8 mouse cellular contexts compared by ENCODE assay signal in the genomic region with DNA sequence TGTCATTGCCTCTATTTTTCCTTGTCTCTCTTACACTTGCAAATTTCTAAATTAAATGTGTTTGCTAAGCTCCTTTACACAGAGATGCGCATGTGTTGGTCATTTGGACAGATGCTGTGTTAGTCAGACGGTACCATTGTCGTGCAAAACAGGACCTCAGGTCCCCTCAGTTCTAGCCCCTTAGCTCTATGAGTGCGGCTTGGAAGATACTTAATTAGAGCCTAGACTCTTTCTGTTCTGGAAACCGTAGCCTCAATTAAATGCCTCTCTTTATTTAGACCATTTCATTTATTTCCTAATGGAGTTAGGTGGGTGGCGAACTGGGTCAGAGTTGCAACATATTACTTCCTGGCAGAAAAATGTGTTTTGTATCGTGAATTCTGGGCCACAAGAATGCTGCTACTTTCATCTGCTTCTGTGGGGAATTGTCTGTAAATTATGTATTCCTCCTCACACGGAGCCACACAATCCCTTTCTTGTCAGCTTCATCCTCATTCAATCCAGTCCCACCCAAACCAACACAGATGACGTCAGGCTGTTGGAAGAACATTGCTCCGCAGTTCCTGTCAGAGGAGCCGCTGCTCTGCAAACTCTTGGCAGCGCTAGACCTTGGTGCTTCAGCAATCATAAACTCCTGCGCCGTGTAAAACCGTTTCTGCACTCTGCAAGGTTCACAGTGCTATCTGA.
A peak's percentile ranks its signal among the peaks of the same experiment; 100 is the strongest.
DNase-seq lines count a peak whose midpoint lies in the region; ATAC-seq lines count a peak whose summit lies in the region.

No protein-coding gene starts in this region.

- DNase-seq in adrenal gland, postnatal 25 days, result peak; percentile 3
- DNase-seq in cerebellum, adult 9-11 months, result peak; percentile 87
- DNase-seq in frontal cortex, postnatal 10 days (ENCODE audit: low spot score in 2 of 2), result peak; percentile 53 to 59
- peak; percentile 54 for DNase-seq in hindbrain, embryonic 11.5 days (ENCODE audit: low spot score)
- DNase-seq in left cerebral cortex, adult 18-20 months (ENCODE audit: low spot score in 2 of 2), result peak; percentile 65 to 73
- DNase-seq in midbrain, embryonic 14.5 days, result peak; percentile 88
- peak; percentile 72 for DNase-seq in telencephalon, adult 2 months (ENCODE audit: low read depth, low spot score)

- 0 out of 2 replicates have a peak overlapping the region, but pooled peaks have one; percentile 0 for H3K4me2 ChIP-seq in hindbrain, embryonic 11.5 days (replicated peaks; ENCODE audit: low read depth, low read length)
- peak overlapping the region; percentile 48 for H3K4me2 ChIP-seq in midbrain, embryonic 14.5 days (ENCODE audit: low read length)

- H3K4me3 ChIP-seq in hindbrain, embryonic 11.5 days (ENCODE audit: low read depth, low read length), result no peak overlapping the region
- peak overlapping the region; percentile 8; the same call in 1 of the 2 replicates for H3K4me3 ChIP-seq in midbrain, embryonic 14.5 days (replicated peaks; ENCODE audit: low read depth, low read length)

- no peaks in the 10 kb centered on the region for H3K27me3 ChIP-seq in hindbrain, embryonic 11.5 days (ENCODE audit: control insufficient read depth, insufficient read depth, low read length)
- no peaks in the 10 kb centered on the region for H3K27me3 ChIP-seq in midbrain, embryonic 14.5 days (ENCODE audit: control insufficient read depth, insufficient read depth, low read length)

- no peaks in the 10 kb centered on the region for H3K9me3 ChIP-seq in hindbrain, embryonic 11.5 days (ENCODE audit: control insufficient read depth, low read length)
- H3K9me3 ChIP-seq in midbrain, embryonic 14.5 days (ENCODE audit: control insufficient read depth, low read length), result no peaks in the 10 kb centered on the region

- H3K9ac ChIP-seq in hindbrain, embryonic 11.5 days (ENCODE audit: low read depth, low read length), result no peak overlapping the region
- peak overlapping the region; percentile 26; the same call in 1 of the 2 replicates for H3K9ac ChIP-seq in midbrain, embryonic 14.5 days (replicated peaks; ENCODE audit: low read length)

- H3K27ac ChIP-seq in hindbrain, embryonic 11.5 days (ENCODE audit: low read depth, low read length), result peak overlapping the region; percentile 11; the same call in 1 of the 2 replicates
- peak overlapping the region; percentile 86 for H3K27ac ChIP-seq in midbrain, embryonic 14.5 days (replicated peaks; ENCODE audit: low read depth, low read length)

- H3K4me1 ChIP-seq in hindbrain, embryonic 11.5 days (replicated peaks; ENCODE audit: control insufficient read depth, insufficient read depth, low read length), result no peaks in the 10 kb centered on the region
- H3K4me1 ChIP-seq in midbrain, embryonic 14.5 days (ENCODE audit: control insufficient read depth, insufficient read depth, low read length), result peaks cover 26% of the 10 kb centered on the region

- peak; percentile 79 for ATAC-seq in hindbrain, embryonic 11.5 days (ENCODE audit: low FRiP score)
- peak; percentile 86 for ATAC-seq in midbrain, embryonic 14.5 days (ENCODE audit: low FRiP score, low TSS enrichment)
- ATAC-seq in erythroblast, adult 5-6 weeks (replicated peaks; ENCODE audit: low FRiP score, poor library complexity, severe bottlenecking), result no peak

- no peaks in the 10 kb centered on the region for H3K36me3 ChIP-seq in hindbrain, embryonic 11.5 days (ENCODE audit: control insufficient read depth, insufficient read depth, low read length)
- H3K36me3 ChIP-seq in midbrain, embryonic 14.5 days (ENCODE audit: control insufficient read depth, insufficient read depth, low read length), result no peaks in the 10 kb centered on the region

- 28% methylated on average over 15 of the region's 15 CpGs for WGBS in hindbrain, embryonic 11.5 days
- 14% methylated on average over 15 of the region's 15 CpGs for WGBS in midbrain, embryonic 14.5 days

Comparison
In these comparisons a context has a peak if more than half of its experiments do, and no peak if none do; other contexts are left out.
1. DNase-seq: peak in every context shown above with its lines; median percentile 88 in midbrain, embryonic 14.5 days; 87 in cerebellum, adult 9-11 months; 72 in telencephalon, adult 2 months; 69 in left cerebral cortex, adult 18-20 months; 56 in frontal cortex, postnatal 10 days; 54 in hindbrain, embryonic 11.5 days; 3 in adrenal gland, postnatal 25 days.